Mouse (Mus musculus) splenic B cell, adult 2 months (primary cell): ENCODE measurements at regions not wholly inside any gene's neighbourhood (a gene's known extent, or its start where the extent isn't known, plus 50 kb on each side); places are given as distances from the start of the nearest gene placed in this dataset.

Source experiments
- DNase-seq: peaks from one replicate; pipeline ENCODE4 v3.0.0-alpha.2; 2011; ENCODE audit warnings: low read depth, low spot score
- H3K27me3 ChIP-seq: 2 replicates; pipeline ENCODE4 v1.6.1; 2012; ENCODE audit warnings: mild to moderate bottlenecking, low read length, moderate library complexity, mixed read lengths; ENCODE audit not compliant: control insufficient read depth, poor library complexity, insufficient read depth, severe bottlenecking
- H3K36me3 ChIP-seq: 2 replicates; pipeline ENCODE4 v1.6.1; 2012; ENCODE audit warnings: mild to moderate bottlenecking, low read length, moderate library complexity, mixed read lengths; ENCODE audit not compliant: control insufficient read depth, poor library complexity, insufficient read depth, severe bottlenecking

DNA sequence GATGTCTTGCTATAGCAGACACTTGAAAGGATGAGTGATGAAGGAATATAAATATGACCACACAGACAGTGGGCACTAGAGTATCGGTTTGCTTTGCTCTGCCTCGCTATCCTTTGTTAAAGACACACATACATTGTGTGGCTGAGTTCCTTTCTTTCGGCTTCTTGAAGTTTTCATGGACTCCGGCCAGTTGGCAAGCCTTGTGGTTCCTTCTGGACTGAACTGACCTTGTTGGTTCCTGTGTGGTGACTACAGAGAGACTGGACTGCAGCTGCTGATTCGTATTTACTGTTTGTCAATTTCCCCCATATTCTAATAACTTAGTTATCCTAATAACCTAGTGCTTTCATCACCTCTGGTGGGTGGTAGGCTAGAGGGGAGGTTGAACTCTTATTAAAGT, 66.8 kb upstream of the Nek7 start:
- no peak for DNase-seq
- Histone ChIP-seq H3K36me3 (no peaks in the 10 kb centered on the region), H3K27me3 (no peaks in the 10 kb centered on the region)

- no peak for DNase-seq
- Histone ChIP-seq H3K36me3 (no peaks in the 10 kb centered on the region), H3K27me3 (no peaks in the 10 kb centered on the region)
These were observed 63.8 kb upstream of the Nek7 start for GRCm38 (mm10) chr1:138683711-138684110.

DNA sequence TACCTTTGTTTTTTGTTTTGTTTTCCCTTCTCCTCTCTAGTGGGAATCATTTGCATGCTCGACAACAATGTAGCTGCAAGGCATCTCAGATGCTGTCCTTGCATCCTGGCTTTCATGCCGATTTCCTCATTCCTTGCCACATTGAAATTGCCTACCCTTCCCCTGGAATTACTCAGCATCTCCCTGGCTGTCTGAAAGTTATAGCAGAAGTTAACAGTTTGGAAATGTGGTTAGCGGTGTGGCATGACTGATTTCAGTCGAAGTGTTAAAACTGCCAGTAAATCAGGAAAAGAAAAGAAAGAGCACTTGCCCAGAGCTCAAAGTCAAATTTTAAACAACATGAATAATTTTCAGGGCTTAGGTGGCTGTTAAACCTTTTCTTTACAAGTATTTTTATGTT, 62.0 kb upstream of the Nek7 start:
- no peak for DNase-seq
- H3K27me3 ChIP-seq, result no peaks in the 10 kb centered on the region

GRCm38 (mm10) chr1:138674199-138674598, 54.3 kb upstream of the Nek7 start:
- Histone ChIP-seq H3K36me3 (no peaks in the 10 kb centered on the region; the same call in 1 of the 2 replicates), H3K27me3 (no peaks in the 10 kb centered on the region; the same call in 1 of the 2 replicates)
- no peak for DNase-seq

More for the DNA sequence above, 62.0 kb upstream of the Nek7 start:
- no peaks in the 10 kb centered on the region; the same call in 1 of the 2 replicates for H3K36me3 ChIP-seq
